Mouse (Mus musculus) CD8-positive naive resting alpha-beta T cell, adult 57 days (primary cell): Measurements from ENCODE around the gene Msl3. TPM values are rescaled to one million over a fixed set of nuclear protein-coding genes. Genes with fewer than 3 reads are reported as not detected.

Experiments
- total RNA-seq: library from RNA; stranded (reverse); gene quantifications from one replicate; pipeline ENCODE4 v1.2.4, GENCODE M21; 2023

Gene Msl3
- 30.3 TPM for total RNA-seq

DNA sequence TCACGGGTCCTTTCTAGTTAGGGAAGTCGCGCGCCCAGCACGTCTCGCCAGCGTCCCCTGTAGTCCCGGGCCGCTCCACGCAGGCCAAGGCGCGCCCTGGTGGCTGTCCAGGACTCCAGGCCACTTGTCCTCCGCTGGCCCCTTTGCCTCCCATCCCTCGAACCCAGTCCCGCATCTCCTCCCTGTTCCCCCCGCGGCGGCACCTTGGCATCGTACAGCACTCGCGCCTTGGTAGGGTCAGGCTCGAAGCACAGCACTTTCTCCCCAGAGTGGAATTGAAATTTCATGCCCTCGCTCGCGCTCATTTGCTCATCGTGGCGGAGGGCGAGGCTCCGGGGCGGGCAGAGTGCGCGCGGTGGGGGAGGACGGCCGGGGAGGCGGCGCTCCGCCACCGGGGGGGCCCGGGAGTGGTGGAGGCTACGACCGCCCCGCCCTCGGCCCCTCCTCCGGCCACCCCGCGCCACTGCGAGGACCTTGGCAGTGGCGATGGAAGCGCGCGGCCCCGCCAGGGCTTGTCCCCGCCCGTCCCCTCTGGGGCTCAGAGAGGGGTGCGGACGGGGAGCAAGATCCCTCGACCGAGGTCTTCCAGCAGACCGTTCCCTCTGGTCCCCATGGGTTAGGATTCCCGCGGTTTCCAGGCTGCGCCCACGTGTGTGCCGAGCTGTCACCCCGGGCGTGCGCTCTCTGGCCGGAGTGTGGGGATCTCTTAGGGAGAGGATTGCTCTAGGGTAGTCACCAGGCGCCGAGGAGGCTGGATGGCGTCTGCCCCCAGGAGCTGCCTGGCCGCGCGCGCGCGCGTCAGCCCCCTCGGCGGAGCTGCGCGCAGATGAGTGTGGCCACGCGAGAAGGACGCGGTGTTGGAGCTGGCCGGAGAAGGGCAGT, at the start of gene Msl3:
Gene Msl3, minus strand, starts transcription at position 374 of the 882 bp plus-strand sequence.

Other genes with a start within 250 kb of the Msl3 start
- gene Frmpd4, start 96.7 kb downstream of the Msl3 start, total RNA-seq, result not detected
- gene Arhgap6, start 121.2 kb upstream of the Msl3 start, total RNA-seq, result 1.1 TPM